Mouse (Mus musculus) adrenal gland, postnatal 10 days (tissue): ENCODE data around the gene Morc3. TPM values are rescaled to one million over a fixed set of nuclear protein-coding genes. Genes with fewer than 3 reads are reported as not detected.

Experiments
- DNase-seq: peaks from one replicate; pipeline ENCODE4 v3.0.0; 2021; ENCODE audit warnings: mixed read lengths
- total RNA-seq, 2 experiments: library from RNA; stranded (reverse); gene quantifications; 2 replicates each; pipeline ENCODE4 v1.2.3; 2021

The Morc3 gene
- total RNA-seq, 2 experiments from 2014 or later = 30.1 to 45.4 TPM

DNA sequence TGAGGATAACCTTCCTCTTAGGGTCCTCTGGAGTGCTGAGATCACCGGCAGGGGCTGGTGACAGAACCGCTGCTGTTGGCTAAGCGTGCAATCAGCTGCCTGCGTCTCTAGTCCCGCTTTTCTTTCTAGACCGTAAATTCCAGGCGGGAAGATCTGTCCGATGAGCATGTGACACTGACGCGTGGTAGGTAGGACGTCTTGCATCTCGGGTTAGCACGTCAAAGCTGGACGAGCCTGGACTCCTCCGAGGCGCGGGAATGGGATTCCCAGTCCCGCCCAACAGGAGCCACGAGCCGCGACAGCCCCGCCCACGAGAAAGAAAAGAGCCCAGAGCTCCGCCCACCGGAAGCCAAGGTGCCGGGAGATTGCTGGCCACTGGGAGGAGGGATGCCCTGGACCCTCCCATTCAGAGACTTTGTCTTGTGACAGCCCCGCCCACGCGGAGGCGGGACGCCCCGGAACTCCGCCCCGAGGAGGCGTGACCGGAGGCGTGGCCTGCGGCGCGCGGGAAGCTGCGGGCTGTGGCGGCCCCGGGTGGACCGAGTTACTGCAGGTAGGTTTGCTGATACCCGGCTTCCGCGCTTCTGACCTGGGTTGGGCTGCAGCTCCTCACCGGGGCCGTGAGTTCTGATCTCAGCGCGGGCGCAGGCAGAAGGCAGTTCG is 51.6 kb downstream of the Morc3 start, which contains the start of gene Chaf1b:
Gene Chaf1b (plus strand): TSS at position 479 of the 663 bp plus-strand sequence.
- DNase-seq = peak; percentile 99

DNA sequence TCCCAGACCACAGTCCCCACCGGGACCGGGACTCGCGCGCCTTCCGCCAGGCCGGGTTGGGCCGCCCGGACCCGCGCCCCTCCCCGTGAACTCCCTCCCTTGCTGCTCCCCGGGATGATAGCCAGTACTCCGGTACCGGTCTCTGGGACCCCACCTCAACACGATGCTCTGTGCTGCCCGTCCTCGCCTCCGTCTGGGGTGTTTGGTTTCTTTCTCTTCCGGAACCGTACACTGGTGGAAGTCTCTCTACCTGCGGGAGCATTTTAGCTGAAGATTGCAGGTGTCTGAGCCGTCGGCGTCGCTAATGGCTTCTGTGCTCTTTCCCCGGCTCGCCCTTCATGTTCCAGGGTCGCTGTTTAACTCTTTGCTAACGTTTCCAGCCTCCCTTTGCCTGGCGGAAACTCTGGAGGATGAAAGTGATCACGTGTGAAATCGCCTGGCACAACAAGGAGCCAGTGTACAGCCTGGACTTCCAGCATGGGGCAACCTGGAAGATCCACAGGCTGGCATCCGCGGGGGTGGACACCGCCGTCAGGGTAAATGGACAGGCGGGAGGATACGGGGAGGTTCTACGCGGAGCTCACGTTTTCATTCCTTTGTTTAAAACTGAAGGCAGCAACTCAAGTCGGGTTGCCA is 52.3 kb downstream of the Morc3 start:
- DNase-seq = peak; percentile 39

DNA sequence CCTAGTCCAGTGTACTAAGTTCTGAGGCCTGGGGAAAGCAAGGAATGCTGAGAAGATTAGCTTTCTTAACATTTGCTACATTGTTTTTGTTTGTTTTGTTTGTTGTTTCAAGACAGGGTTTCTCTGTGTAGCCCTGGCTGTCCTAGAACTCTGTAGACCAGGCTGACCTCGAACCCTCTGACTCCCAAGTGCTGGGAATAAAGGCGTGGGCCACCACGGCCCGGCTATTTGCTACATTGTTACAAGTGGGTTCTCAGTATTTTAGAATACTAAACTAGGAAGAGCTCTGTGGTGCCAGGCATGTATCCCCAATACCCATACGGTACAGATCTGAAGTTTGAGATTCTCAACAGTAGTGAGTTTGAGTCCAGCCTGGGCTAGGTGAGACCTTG is 52.8 kb downstream of the Morc3 start:
- DNase-seq = no peak

DNA sequence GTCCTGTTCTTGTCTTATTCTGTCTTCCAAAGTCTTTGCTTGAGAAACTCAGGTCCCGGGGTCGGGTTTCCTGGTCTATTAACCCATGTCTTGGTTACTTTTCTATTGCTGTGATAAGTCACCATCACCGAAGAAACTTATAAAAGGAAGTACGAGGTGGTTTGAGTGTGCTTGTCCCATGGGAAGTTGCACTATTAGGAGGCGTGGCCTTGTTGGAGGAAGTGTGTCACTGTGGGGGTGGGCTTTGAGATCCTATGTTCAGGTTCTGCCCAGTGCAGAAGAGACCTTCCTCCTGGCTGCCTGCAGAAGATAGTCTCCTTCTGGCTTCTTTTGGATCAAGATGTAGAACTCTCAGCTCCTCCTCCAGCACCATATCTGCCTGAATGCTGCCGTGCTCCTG is 56.6 kb downstream of the Morc3 start:
- DNase-seq = no peak

DNA sequence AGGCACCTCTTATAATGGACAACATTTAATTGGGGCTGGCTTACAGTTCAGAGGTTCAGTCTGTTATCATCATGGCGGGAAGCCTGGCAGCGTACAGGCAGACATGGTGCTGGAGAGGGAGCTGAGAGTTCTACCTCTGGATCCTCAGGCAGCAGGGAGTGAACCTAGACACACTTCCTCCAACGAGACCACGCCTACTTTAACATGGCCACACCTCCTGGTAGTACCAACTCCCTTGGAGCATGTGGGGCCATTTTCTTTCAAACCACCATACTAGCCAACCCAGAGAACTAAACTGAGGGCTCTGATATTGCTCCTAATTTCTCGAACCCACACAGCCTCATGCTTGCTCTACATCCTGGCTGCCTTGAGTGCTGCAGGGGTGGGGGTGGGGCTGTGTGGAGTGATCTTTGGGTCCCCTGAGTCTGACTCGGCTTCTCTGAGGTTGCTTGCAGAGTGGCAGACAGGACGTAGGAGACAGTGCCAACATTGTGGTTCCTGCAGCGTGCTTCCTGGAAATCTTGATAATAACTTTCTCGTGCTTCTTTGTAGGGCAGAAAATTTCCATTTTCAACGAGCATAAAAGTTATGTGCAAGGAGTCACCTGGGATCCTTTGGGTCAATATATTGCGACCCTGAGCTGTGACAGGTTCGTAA is 59.2 kb downstream of the Morc3 start:
- DNase-seq = no peak

DNA sequence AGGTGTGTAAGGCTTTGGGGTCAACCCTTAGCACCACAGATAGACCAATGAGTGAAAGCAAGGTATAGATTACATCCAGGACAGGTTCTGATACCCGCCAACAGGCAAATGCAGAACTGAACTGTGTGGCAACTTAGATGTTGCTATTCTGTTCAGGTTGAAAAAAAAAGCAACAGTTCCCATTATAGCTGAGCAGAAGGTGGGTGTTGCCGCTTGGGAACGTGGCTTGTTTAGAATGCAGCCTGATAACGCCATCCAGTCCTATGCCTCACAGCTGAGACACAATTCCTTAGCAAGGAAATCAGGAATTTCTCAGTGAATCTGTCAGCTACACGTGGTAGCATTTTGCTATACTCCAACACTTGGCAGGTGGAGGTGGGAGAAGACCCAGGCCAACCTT is 61.4 kb downstream of the Morc3 start:
- no peak for DNase-seq

DNA sequence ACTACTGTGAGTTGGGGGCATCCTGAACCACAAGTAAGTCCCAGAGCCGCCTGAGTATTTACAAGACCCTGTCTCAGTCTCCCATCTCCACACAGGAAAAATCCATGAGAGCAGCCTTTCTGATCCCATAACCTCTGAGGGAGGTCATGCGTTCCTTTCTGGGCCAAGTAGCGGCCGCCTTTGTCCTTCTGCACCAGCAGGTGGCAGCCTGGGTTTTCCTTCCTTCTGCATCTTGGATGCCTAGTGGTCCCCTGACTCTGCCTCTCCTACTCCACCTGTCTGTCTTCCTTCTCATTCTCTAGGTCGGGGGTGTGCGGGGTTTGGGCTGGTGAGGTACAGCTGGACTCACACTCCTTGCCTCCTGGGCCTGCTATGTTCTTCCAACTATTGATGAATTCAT is 71.1 kb downstream of the Morc3 start:
- DNase-seq = no peak

DNA sequence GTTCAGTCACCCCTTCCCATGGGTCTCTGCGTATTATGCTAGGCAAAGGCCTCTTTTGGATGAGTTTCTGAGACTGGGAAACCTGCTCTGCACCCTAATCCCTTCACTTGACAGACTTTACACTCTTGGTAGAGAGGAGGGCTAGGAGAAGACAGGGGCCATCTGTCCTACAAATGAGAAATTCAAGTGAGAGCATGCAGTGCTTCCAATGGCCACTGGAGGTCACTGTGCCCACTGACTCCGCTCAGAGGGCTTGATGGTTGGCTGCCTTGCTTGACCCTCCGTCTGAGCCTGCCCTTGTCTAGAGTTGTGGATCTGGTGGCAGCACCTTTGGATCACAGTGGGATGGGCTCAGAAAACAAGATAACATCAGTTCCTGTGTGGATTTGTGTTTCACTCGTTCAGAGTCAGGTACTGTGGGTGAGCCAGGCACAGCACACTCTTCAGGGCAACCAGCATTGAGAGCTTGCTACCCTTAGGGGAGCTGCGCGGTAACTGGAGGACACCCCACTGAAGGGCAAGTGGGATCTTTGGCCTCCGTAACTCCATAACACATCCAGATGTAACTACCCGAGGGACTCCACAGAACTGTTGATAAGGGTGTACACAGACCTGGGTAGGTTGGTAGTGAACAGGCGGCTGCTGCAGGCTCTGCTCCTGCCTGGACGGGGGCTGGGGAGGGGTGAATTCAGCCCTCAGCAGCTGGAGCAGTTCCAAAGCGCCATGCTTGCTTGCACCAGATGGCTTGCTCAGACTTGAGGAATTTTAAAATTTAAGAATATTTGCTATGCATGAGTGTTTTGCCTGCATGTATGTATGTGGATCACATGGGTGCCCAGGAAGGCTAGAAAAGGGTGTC is 74.5 kb downstream of the Morc3 start:
- peak; percentile 75 for DNase-seq

DNA sequence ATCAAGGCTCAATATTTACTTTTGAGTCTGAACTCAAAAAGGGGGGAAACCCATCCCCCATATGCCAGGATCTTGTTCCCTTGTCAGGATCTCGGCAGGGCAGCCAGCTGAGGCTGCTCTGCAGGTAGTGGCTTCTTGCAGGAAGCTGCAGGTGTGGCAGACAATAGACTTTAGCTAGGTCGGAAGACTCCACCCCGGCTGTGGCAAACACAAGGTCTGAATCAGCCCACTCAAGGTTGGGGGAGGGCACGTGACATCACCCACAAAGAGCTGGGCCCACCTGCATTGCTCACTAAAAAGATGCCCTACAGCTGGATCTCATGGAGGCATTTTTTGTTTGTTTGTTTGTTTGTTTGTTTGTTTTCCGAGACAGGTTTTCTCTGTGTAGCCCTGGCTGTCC is 75.8 kb downstream of the Morc3 start:
- DNase-seq = no peak

DNA sequence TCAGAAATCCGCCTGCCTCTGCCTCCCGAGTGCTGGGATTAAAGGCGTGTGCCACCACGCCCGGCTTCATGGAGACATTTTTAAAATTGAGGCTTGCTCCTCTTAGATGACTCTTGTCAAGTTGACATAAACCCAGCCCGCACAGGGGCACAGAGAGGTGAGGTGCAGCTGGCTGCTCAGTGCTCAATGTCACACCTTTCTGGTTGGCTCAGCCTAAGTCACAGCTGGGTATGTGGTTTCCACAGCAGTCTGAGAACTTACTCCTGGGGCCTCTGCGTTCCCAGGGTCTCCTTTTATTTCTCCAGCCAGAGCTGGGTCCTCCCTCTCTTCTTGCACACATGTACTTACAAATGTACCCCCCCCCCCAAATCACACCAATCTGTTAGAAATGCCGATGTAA is 76.3 kb downstream of the Morc3 start:
- DNase-seq = no peak

DNA sequence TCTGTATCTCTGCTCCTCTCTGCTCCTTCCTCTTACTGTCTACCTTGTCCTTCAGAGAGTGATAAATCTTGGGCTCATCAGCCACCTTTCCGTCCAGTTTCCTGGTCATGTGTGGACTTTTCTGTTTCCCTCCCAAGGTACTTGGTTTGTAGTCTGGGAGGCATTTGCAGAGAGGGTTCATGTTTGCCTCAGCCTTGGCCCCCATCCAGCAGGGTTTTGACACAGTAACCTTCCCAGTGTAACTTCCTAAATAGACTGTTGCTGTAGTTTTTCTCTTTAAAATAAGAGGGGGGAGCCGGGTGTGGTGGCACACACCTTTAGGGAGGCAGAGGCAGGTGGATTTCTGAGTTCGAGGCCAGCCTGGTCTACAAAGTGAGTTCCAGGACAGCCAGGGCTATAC is 78.0 kb downstream of the Morc3 start:
- peak; percentile 82 for DNase-seq

DNA sequence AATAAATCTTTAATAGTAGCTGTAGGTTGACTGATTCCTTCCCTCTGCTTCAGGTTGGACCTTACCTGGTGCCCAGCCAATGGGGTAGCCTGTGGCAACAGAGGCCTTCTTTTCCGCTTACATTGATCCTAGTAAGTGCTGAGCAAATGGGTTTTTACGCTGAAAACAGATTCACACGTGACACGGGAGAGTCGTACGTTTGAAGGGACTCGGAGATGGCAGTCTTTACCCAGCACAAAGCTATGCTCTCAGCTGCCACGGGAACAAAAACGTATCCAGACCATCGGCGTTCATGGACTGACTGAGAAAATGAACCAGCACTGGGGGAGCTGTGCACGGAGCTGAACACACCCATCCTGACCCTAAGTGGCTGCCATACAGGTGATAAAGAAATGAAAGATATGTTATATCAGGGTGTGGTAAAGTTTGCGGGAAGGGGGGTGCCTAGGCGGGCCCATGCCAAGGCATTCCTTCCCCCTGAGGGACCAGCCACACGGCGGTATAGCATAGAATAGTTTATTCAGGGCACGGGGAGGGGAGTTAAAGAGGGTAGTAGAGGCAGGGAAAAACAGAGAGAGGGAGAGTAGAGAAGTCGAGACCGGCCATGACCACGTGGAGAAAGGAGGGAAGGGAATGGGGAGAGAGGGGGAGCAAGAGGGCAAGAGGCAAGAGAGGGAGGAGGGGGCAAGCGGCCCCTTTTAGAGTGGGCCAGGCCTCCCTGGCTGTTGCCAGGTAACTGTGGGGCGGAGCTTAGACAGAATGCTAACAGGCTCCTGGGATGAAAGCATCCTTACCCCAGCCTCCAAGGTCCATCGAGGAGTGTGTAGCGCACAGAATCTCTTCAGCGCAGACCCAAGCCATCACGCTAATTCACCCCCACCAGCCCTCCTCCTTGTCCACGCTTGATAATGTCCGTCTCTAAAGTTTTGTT is 79.1 kb downstream of the Morc3 start:
- DNase-seq = no peak

DNA sequence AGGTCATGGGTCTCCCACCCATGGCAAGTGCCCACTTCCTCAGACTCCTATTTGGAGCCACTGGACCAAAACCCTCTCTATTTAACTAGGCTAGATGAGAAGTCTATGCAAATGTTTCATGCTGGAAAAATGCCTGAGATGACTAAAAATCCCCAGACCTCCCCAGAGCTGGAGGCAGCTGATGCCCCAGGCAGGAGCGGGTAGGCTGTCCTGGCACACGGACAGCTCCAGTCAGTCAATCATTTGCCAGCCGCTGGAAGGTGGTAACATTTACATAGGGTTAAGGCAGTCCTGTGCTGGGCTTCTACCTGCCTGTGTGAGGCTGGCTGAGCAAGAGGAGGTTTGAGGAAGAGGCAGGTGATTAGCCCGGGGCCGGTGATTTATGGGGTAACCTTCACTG is 80.2 kb downstream of the Morc3 start:
- DNase-seq = peak; percentile 45

DNA sequence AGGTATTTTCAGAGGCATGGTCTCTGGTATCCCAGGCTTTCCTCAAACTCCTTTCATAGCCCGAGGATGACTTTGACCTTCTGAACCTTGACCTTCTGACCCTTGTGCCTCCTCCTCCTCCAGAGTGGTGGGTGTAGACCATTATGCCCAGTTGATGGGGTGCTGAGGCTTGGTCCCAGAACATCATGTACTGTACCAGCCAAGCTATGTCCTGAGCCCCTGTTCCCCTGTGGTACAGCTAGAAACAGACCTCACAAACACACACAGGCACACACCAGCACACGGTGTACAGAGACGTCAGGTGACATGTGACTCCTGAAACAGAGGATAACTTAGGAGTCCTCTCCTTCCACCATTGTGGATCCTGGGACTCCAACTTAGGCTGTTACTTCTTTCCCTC is 80.9 kb downstream of the Morc3 start:
- no peak for DNase-seq

DNA sequence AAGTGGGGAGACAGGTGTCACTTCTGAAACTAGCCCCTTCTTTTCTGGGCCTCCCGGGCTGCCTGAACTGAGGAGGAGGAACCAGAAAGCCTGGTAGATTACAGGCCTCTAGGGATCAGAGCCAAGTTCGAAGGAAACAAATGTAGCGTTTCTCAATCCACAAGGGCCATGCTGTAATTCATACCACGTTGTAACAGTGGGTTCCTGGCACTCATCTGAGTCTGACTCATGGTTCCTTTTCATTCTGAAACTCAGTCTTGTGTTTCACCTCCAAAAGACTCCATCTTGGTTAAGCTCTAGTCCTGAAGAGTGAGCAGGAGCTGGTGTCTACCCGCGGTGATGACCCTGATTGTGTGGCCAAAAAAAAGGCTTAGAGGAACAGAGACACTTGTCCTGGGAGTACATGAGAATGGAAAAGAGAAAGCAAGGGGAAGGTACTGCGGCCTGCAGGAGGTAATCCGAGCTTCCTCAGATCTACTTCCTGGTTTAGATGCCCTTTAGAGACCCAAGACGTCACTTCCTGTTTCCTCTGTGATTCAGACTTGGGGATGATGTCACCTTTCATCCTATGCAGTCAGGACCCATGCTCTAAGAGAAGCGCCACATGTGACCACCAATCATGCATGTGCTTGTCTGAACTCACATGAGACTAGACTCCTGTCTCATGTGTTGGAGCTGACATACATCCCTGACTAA is 82.1 kb downstream of the Morc3 start:
- DNase-seq = peak; percentile 59

DNA sequence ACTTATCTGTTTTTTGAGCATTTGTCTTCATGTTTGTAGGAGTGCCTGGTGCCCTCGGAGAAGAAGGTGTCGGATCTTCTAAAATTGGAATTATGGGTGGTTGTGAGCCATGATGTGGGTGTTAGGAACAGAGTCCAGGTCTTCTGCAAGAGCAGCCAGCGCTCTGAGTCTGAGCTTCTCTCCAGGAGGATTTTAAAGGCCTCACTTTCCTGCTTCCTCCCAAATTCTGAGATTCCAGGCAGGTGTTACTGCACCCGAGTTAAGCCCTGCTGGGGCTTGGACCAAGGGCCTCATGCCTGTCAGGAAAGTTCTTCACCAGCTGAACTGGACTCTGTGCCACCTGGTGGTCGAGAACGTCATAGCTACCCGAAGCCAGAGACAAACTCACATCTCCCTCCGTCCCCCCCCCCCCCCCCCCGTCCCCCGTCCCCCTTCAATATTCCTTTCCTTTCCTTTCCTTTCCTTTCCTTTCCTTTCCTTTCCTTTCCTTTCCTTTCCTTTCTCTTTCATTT is 83.5 kb downstream of the Morc3 start:
- peak; percentile 61 for DNase-seq

DNA sequence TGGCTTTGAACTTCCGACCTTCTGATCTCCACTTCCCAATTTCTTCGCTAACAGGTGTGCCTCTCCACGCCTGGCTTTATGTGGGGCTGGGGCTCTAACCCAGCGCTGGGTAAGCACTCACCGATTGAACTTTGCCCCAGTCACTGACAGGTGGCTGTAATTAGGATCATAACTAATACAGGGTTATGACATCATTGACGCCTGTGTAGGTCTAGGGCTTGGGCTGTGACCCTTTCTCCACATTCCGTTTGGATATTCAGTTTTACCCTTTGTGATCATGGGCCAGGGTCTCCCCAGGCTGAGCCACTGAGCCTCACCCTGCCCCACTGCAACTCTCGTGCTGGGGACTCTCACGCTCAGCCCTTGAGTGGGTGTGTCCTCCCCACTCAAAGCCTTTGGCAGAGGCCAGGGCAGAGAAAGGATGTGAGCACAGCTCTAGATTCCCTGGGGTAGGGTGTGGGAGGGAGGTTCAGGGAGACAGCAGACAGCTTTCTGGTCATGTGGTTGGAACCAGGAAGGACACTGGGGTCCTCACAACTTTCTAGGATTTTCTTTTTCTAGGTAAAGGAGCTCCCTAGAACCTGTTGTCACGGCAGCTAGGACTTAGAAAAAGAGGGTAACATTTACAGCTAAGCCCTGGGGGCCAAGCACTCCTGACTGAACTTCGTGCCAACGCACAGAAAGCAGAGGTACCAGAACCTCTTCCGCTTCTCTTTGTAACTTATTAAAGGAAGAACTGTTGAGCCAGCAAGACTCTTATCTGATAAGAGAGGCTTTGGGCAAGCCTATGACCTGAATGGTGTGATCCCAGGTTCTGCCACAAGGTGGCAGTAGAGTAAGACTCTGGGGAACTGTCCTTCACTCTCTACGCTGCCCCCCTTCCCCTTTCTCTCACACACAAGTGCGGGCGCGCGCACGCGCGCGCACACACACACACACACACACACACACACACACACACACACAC is 86.1 kb downstream of the Morc3 start:
- peak; percentile 91 for DNase-seq

DNA sequence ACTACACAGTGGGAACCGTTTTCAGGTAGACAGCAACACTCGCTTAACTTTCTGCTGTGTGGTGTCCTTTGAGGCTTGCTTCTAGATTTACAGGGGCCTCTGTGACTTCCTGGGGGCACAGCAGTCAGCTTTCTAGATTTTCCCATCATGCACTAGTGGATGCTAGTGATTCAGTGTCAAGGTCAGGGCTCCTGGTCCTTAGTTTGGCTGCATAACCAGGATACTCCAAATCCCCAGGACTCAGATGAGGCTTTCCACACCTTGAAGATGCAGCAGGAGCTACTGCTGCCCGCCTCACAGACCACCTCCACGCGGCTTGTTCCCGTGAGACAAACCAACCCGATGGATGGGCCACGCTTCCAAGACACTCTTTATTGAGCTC is 86.7 kb downstream of the Morc3 start:
- DNase-seq = no peak

DNA sequence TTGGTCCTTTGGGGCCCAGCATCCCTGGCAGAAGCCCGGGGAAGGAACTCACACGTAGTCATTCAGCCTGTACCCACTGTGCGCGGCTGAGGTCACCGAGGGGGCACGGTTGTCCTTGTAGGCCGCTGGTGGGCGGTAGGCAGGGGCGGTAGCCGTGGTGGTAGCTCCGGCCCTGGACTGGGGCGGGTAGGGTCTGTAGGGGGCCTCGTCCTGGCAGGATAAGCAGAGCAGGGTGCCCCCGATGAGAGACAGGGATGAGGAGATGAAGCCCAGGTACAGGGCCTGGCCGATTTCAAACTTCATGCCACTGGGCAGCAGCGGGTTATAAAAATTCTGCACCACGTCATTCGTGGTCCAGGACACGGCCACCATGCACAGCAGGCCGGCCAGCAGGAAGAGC is 87.3 kb downstream of the Morc3 start:
- no peak for DNase-seq

DNA sequence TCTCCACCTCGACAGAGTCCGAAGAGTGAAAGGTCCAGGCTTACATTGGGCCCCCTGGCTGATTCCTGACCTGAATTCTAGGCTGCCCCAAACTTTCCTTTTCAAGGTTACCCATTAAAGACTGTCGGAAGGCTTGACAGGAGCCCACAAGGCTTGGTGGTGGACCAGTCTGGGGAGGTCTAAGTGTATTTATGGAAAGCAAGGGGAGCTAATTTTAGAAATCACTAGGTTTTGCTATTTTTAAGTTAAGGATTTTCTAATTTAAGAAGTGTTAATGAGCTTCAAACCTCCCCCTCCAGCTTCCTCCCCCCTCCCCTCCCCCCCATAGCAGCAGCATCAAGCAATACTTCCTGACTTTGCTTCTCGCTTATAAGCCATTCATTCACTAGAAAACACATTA is 88.8 kb downstream of the Morc3 start:
- DNase-seq = no peak
